Mouse (Mus musculus) hematopoietic stem cell, adult 5-6 weeks (primary cell): ENCODE results near the gene Gpc5. TPM values are rescaled to one million over a fixed set of nuclear protein-coding genes. Genes with fewer than 3 reads are reported as not detected.

Experiments
- ATAC-seq, 2 experiments: fragments of 125-278 bp in 1 of 2; replicated peaks in 1 of 2; 2 replicates each; pipeline ENCODE4 v1.8.0; 2016 to 2017; ENCODE audit warnings: inconsistent platforms in 2 of 2, mild to moderate bottlenecking in 2 of 2, moderate number of reproducible peaks in 2 of 2, low read depth in 1 of 2, moderate TSS enrichment in 1 of 2; ENCODE audit not compliant: low FRiP score in 2 of 2, poor library complexity in 2 of 2, severe bottlenecking in 2 of 2, insufficient read depth in 1 of 2, low TSS enrichment in 1 of 2
- total RNA-seq: library from RNA; stranded (forward); fragments of 172-1452, 232-1000 nt; gene quantifications from 2 replicates; pipeline ENCODE4 v1.2.3, GENCODE M21; 2017

Gpc5 gene
- total RNA-seq, 1 experiment from 2014 or later: not detected

- ATAC-seq: no peak
Observed at GRCm38 (mm10) chr14:115614154-115614553, 522.1 kb downstream of the Gpc5 start.

DNA sequence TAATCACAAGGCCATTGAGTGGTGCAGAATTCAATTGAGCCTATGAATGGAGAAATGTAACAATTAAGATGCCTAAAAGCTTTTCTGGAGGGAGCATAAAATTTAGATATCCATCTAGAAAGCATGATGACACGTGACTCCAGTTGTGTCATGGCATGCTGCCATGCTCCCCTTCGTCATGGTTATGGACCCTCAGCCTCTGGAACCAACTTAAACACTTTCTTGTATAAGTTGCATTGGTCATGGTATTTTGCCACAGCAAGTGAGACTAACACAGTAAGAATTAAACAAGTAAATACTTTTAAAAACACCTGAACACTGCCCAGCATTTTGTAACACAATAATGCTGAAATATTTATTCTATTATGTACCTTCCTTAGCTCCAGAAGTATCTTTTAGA lies 524.3 kb downstream of the Gpc5 start:
- no peak for ATAC-seq

GRCm38 (mm10) chr14:115616846-115617245 lies 524.8 kb downstream of the Gpc5 start:
- no peak for ATAC-seq

DNA sequence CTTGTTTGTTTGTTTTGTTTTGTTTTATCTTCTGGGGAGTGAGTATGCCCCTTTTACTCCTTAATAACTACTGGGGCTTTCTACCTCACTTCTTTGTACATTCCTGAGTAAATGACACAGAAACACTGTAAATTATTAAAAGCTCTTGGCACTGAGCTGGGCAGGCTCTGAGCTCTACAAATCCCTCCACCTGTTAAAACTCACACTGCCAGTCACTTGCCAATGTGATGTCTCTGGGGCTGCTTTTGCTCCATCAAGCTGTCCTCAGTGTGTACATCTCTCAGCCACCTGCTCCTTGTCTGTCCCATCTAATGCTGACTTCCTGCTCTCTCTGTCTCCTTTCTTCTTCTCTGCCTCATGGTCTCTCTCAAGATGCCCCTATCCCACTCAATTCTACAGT lies 528.5 kb downstream of the Gpc5 start:
- no peak for ATAC-seq

DNA sequence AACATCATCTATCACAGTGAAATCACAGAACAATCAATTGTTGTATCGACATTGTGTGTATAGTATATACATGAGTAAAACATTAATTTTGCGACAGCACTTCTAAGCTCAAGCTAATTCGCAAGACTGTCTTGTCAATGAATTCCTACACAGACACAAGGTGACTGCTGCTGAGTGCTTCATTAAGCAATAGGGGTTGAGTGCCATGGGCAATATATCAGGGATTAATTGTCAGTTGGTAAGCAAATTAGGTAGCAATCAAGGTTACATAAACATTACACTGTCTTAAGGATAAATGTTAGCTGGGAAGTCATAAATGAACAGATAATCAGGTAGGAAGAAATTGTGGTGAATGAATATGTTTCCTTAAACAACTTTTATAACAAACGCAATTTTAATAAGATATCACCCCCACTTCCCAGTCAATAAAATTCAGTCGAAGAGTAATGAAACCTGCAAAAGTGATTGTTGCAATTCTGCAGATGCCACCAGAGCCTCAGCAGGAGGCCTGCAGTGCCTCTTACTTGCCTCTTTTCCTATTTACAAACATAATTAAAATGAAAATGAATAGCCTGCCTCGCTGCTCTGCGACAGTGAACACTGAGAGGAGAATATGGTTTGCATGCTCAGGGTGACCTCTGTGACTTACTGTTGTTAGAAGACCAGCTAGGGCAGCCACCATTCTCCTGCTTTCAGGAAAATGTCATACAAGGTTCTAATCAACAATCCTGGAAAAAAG lies 539.3 kb downstream of the Gpc5 start:
- no peak for ATAC-seq

- ATAC-seq: no peak
Observed at GRCm38 (mm10) chr14:115633311-115633710, 541.3 kb downstream of the Gpc5 start.

DNA sequence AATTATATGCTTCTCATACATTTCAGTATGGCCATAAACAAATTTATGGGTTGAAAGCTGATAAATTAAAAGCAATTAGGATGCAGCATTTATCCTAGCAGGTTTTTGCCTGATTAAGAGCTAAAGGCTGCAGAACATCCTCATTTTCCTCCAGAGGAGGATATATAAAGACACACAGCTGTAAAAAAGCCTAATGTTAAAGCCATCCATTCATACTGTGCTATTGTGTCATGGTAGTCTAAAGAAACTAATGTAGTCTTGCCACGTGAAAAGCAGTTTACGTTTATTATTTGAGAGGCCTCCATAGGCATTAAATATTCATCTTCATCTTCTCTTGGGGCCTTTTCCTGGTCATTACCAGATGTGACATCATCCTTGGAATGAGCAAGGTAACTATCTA lies 587.9 kb downstream of the Gpc5 start:
- no peak for ATAC-seq

GRCm38 (mm10) chr14:115746013-115746412 lies 654.0 kb downstream of the Gpc5 start:
- no peak for ATAC-seq

- no peak for ATAC-seq
Observed at GRCm38 (mm10) chr14:115760241-115760640, 668.2 kb downstream of the Gpc5 start.

- no peak for ATAC-seq
Observed at GRCm38 (mm10) chr14:115779382-115780177, 687.6 kb downstream of the Gpc5 start.

DNA sequence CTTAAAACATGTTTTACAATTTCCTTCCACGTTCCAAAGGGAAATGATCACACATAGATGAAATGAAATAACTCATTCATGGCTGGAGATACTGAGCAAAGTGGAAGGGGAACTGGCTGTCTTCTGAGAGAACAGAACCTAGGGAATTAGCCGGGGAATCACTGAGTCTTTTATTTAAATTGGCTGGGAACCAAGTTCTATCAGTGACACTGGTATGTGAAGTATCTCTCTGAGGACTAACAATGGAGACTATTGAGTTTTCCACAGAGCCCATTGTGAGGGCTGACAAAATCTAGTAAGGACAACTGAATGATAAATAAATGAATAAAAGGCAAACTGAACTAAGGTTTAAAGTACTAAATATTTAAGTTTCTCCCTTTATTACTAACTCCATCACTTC lies 712.7 kb downstream of the Gpc5 start:
- ATAC-seq: no peak

DNA sequence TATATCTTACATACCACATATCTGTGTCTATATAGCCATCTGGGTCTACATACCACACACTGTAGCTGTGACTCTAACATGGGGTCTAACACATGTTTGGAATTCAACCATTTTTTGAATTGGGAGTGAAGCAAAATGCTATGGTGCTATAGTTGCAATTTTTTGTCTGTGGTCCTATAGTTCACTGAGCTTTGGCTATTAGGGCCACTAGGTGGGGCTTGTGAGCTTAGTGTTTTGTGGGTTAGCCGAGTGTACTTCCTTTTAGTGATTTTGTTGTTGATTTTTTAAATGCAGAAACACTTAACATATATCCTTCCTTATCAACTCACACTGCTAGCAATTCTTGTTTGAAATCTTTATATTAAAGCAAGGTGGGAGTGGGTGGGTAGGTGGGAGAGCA lies 727.0 kb downstream of the Gpc5 start:
- ATAC-seq: peak; percentile 80 to 81

DNA sequence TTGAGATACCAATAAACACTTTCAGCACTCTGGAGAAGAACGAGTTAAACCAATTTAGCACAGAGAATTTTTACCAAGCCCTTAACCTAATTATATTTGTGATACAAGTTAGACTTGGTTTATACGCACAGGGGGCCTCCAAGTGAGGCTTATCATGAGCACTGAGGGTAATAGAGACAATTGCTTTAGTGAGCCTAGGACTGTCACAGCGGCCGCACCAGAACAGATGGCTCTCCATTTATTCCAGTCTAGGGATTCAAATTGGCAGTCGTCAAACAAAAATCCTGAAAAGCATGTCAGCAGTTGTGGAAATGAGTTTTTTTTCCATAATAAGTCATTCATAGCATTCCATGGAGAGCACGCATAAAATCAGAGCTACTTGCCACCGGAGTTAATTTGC lies 729.6 kb downstream of the Gpc5 start:
- no peak for ATAC-seq

DNA sequence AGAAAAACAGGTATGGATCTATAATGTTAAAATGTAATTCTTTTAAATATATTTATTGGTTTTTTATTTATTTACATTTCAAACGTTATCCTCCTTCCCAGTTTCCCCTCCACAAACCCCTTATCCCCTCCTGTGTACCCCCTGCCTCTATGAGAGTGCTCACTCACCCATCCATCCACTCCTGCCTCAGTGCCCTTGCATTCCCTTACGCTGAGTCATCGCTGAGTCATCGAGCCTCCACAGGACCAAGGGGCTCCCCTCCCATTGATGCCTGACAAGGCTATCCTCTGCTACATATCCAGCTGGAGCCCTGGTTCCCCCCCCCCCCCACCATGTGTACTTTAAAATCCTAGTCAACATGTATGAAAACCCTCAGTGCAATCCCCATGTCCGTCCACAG lies 738.5 kb downstream of the Gpc5 start:
- no peak for ATAC-seq

DNA sequence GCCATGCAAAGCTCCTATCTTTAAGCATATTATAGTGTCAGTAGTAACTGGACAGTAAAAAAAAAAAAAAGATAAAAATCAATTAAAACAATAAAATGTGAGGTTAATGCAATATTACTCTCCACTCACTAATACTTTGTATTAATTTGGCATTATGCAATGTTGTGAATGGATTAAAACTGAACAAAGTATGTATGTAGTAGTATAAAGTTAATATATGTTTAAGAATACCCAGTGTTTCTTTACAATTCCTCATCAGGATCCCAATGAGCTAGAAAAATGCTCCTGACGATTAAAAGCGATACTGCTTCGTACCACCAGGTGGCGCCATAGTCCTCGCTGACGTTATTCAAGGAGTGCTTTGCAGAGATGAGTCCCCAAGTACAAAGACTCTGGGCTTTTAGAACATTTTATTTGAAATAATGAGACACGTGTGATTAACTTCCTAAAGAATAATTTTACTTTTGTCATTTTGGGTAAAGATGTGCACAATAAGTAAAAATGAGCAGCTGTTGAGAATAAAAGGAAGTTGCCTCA lies 739.3 kb downstream of the Gpc5 start:
- ATAC-seq: peak; percentile 81 to 87; a peak in 3 of 4 replicates

GRCm38 (mm10) chr14:115831854-115832625 lies 740.0 kb downstream of the Gpc5 start:
- ATAC-seq: no peak

DNA sequence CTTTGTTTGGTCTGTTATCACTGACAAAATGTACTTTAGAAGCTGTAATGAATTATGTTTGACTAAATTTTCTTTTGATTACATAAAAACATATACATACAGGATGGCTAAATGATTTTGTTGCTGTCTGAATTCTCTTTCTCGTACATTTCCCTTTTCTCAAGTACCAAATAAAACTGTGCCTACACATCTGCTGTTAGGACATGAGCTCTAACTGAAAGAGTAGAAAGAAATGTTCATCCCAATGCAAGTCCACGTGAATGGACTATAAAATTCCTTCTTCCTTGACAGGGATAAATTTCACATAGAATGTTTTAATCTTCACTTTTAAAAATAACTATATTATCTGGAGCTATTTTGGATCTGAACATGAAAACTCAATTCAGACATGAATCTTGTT lies 751.8 kb downstream of the Gpc5 start:
- ATAC-seq: no peak
